Mouse (Mus musculus) forebrain, embryonic 14.5 days (tissue): ENCODE data around the gene Dbx2. TPM values are rescaled to one million over a fixed set of nuclear protein-coding genes. Genes with fewer than 3 reads are reported as not detected.

ENCODE experiments used
- ATAC-seq: fragments of 200-750 bp; cut with Nextera tagmentation; 2 replicates; pipeline ENCODE4 v1.8.0; 2017; ENCODE audit warnings: mild to moderate bottlenecking, moderate library complexity
- DNase-seq: peaks from one replicate; pipeline ENCODE4 v3.0.0-alpha.2; 2015; ENCODE audit warnings: low spot score
- H3K27ac ChIP-seq: fragments of 300-500 bp; sonication (generic); 2 replicates; pipeline ENCODE4 v1.5.1; 2014; ENCODE audit warnings: low read depth, mild to moderate bottlenecking, control low read depth, low read length, moderate library complexity
- H3K27me3 ChIP-seq: fragments of 300-500 bp; sonication (generic); replicated peaks from 2 replicates; pipeline ENCODE4 v1.6.1; 2014; ENCODE audit warnings: low read length, control low read depth, mixed read lengths; ENCODE audit not compliant: control insufficient read depth, insufficient read depth
- H3K36me3 ChIP-seq: fragments of 300-500 bp; sonication (generic); 2 replicates; pipeline ENCODE4 v1.6.1; 2014; ENCODE audit warnings: low read length, control low read depth; ENCODE audit not compliant: control insufficient read depth, insufficient read depth
- H3K4me1 ChIP-seq: fragments of 300-500 bp; sonication (generic); 2 replicates; pipeline ENCODE4 v1.6.1; 2014; ENCODE audit warnings: antibody characterized with exemption, low read length, control low read depth; ENCODE audit not compliant: control insufficient read depth, insufficient read depth
- H3K4me2 ChIP-seq: fragments of 300-500 bp; sonication (generic); 2 replicates; pipeline ENCODE4 v1.6.1; 2014; ENCODE audit warnings: mild to moderate bottlenecking, control low read depth, low read length
- H3K4me3 ChIP-seq: fragments of 300-500 bp; sonication (generic); 2 replicates; pipeline ENCODE4 v1.5.1; 2014; ENCODE audit warnings: low read depth, low read length, control low read depth
- H3K9ac ChIP-seq: fragments of 300-500 bp; sonication (generic); 2 replicates; pipeline ENCODE4 v1.6.1; 2014; ENCODE audit warnings: mild to moderate bottlenecking, low read length, control low read depth, moderate library complexity
- H3K9me3 ChIP-seq: fragments of 300-500 bp; sonication (generic); replicated peaks from 2 replicates; pipeline ENCODE4 v1.6.1; 2016; ENCODE audit warnings: low read length, control low read depth, mixed read lengths; ENCODE audit not compliant: control insufficient read depth
- WGBS: fragments of 180-500 bp; shearing (Covaris S2); extraction: QIAGEN DNeasy Blood & Tissue Kit; methylation state at CpG from one replicate; pipeline ENCODE4 v1.1.7; 2014; 5-methylcytosine and 5-hydroxymethylcytosine counted together
- polyA plus RNA-seq: library from polyadenylated mRNA; unstranded; fragments of >200 nt; fragmentation: Nextera tagmentation; extraction: Ambion mirVana; gene quantifications from 2 replicates; pipeline ENCODE4 v1.2.1, GENCODE M21; 2014

Gene Dbx2
- polyA plus RNA-seq, 1 experiment from 2014 or later = 0.93 TPM

GRCm38 (mm10) chr15:95643505-95644029 lies 12.2 kb downstream of the Dbx2 start:
- Histone ChIP-seq H3K27me3 (peaks cover 15% of the 10 kb centered on the region; the same call in 1 of the 2 replicates), H3K4me2 (no peak overlapping the region), H3K9ac (no peak overlapping the region), H3K4me3 (no peak overlapping the region), H3K4me1 (peaks cover 14% of the 10 kb centered on the region), H3K36me3 (no peaks in the 10 kb centered on the region), H3K27ac (no peak overlapping the region), H3K9me3 (no peaks in the 10 kb centered on the region)
- no peak for ATAC-seq
- DNase-seq = peak; percentile 28
- WGBS = 15% methylated on average over 15 of the region's 15 CpGs

- DNase-seq (peak; percentile 87), ATAC-seq (peak; percentile 86)
- Histone ChIP-seq H3K9me3 (no peaks in the 10 kb centered on the region), H3K27ac (no peak overlapping the region; the same call in 1 of the 2 replicates), H3K9ac (no peak overlapping the region), H3K36me3 (no peaks in the 10 kb centered on the region), H3K4me2 (peak overlapping the region; percentile 31), H3K4me1 (peaks cover 14% of the 10 kb centered on the region), H3K4me3 (no peak overlapping the region), H3K27me3 (peaks cover 25% of the 10 kb centered on the region; the same call in 1 of the 2 replicates)
- under 1% methylated on average over 11 of the region's 11 CpGs for WGBS
These were observed 15.4 kb downstream of the Dbx2 start for GRCm38 (mm10) chr15:95640347-95640746.

- no peak overlapping the region for H3K4me3 ChIP-seq
- no peak overlapping the region for H3K9ac ChIP-seq
- H3K4me2 ChIP-seq = peak overlapping the region; percentile 31
- H3K9me3 ChIP-seq = no peaks in the 10 kb centered on the region
- peaks cover 14% of the 10 kb centered on the region for H3K4me1 ChIP-seq
- H3K27ac ChIP-seq = no peak overlapping the region
- no peak for ATAC-seq
- no peak for DNase-seq
- H3K36me3 ChIP-seq = no peaks in the 10 kb centered on the region
- WGBS = 9% methylated on average over 9 of the region's 9 CpGs
- H3K27me3 ChIP-seq = peaks cover 25% of the 10 kb centered on the region; the same call in 1 of the 2 replicates
These were observed 16.0 kb downstream of the Dbx2 start for GRCm38 (mm10) chr15:95639829-95640134.

- 16% methylated on average over 20 of the region's 20 CpGs for WGBS
- H3K4me2 ChIP-seq = peak overlapping the region; percentile 31
- H3K9me3 ChIP-seq = no peaks in the 10 kb centered on the region
- H3K27ac ChIP-seq = no peak overlapping the region
- no peak overlapping the region for H3K9ac ChIP-seq
- no peak for ATAC-seq
- no peak overlapping the region for H3K4me3 ChIP-seq
- no peak for DNase-seq
- H3K4me1 ChIP-seq = peaks cover 14% of the 10 kb centered on the region
- peaks cover 25% of the 10 kb centered on the region; the same call in 1 of the 2 replicates for H3K27me3 ChIP-seq
- H3K36me3 ChIP-seq = no peaks in the 10 kb centered on the region
These were observed 16.5 kb downstream of the Dbx2 start for GRCm38 (mm10) chr15:95639115-95639828.

GRCm38 (mm10) chr15:95624396-95624795 lies 31.4 kb downstream of the Dbx2 start:
- Histone ChIP-seq H3K27ac (no peak overlapping the region), H3K27me3 (no peaks in the 10 kb centered on the region), H3K4me2 (no peak overlapping the region), H3K9me3 (no peaks in the 10 kb centered on the region), H3K4me3 (no peak overlapping the region), H3K4me1 (no peaks in the 10 kb centered on the region), H3K36me3 (no peaks in the 10 kb centered on the region), H3K9ac (no peak overlapping the region)
- 68% methylated on average over 4 of the region's 4 CpGs for WGBS
- ATAC-seq (no peak), DNase-seq (peak; percentile 50)

GRCm38 (mm10) chr15:95622797-95623196 lies 33.0 kb downstream of the Dbx2 start:
- ATAC-seq (no peak), DNase-seq (no peak)
- H3K4me2 ChIP-seq = no peak overlapping the region
- no peaks in the 10 kb centered on the region for H3K27me3 ChIP-seq
- no peak overlapping the region for H3K4me3 ChIP-seq
- no peaks in the 10 kb centered on the region for H3K9me3 ChIP-seq
- no peak overlapping the region for H3K27ac ChIP-seq
- H3K9ac ChIP-seq = no peak overlapping the region
- 85% methylated on average over 8 of the region's 8 CpGs for WGBS
- H3K36me3 ChIP-seq = no peaks in the 10 kb centered on the region
- no peaks in the 10 kb centered on the region for H3K4me1 ChIP-seq

GRCm38 (mm10) chr15:95612600-95612999 lies 43.2 kb downstream of the Dbx2 start:
- H3K4me2 ChIP-seq = no peak overlapping the region
- no peaks in the 10 kb centered on the region for H3K9me3 ChIP-seq
- H3K9ac ChIP-seq = no peak overlapping the region
- no peak overlapping the region for H3K4me3 ChIP-seq
- H3K27ac ChIP-seq = no peak overlapping the region
- DNase-seq (no peak), ATAC-seq (no peak)
- H3K4me1 ChIP-seq = no peaks in the 10 kb centered on the region
- no peaks in the 10 kb centered on the region for H3K36me3 ChIP-seq
- no peaks in the 10 kb centered on the region for H3K27me3 ChIP-seq
- 87% methylated on average over 1 of the region's 1 CpGs for WGBS

- Histone ChIP-seq H3K4me1 (no peaks in the 10 kb centered on the region), H3K27ac (no peak overlapping the region), H3K9ac (no peak overlapping the region), H3K36me3 (no peaks in the 10 kb centered on the region), H3K4me2 (no peak overlapping the region), H3K27me3 (no peaks in the 10 kb centered on the region), H3K9me3 (no peaks in the 10 kb centered on the region), H3K4me3 (no peak overlapping the region)
- no peak for ATAC-seq
- no peak for DNase-seq
- 68% methylated on average over 6 of the region's 6 CpGs for WGBS
These were observed 54.6 kb downstream of the Dbx2 start for GRCm38 (mm10) chr15:95601179-95601578.

- DNase-seq (peak; percentile 67), ATAC-seq (peak; percentile 62; the same call in 1 of the 2 replicates)
- no peaks in the 10 kb centered on the region for H3K9me3 ChIP-seq
- no peak overlapping the region for H3K27ac ChIP-seq
- H3K4me1 ChIP-seq = no peaks in the 10 kb centered on the region
- WGBS = 68% methylated on average over 1 of the region's 1 CpGs
- no peak overlapping the region for H3K9ac ChIP-seq
- H3K4me2 ChIP-seq = no peak overlapping the region
- no peaks in the 10 kb centered on the region for H3K36me3 ChIP-seq
- no peak overlapping the region for H3K4me3 ChIP-seq
- no peaks in the 10 kb centered on the region for H3K27me3 ChIP-seq
These were observed 57.1 kb downstream of the Dbx2 start for GRCm38 (mm10) chr15:95598630-95599029.
